Mouse (Mus musculus): Measurements from ENCODE around the gene Mfng. TPM values are rescaled to one million over a fixed set of nuclear protein-coding genes. Genes with fewer than 3 reads are reported as not detected.

The Mfng gene
- 7.6 and 8.6 TPM in 2 replicates for polyA plus RNA-seq (2012; rRNA removed)

GRCm38 (mm10) chr15:78773290-78773729 lies at the start of gene Mfng:
Mfng (minus strand) TSS chr15:78773475.

GRCm38 (mm10) chr15:78802776-78803391 lies 29.6 kb upstream of the Mfng start, which contains the start of gene Card10:
Card10 (minus strand) TSS chr15:78803042.

GRCm38 (mm10) chr15:78718290-78719250 lies 54.7 kb downstream of the Mfng start, which contains the start of gene Elfn2:
Elfn2 (minus strand) TSS chr15:78718771.

Other genes with a start within 250 kb of the Mfng start
- 58.7 and 70.4 TPM in 2 replicates for gene C1qtnf6, start 242.1 kb downstream of the Mfng start, polyA plus RNA-seq (2012; rRNA removed)
- gene Sstr3, start 228.8 kb downstream of the Mfng start, polyA plus RNA-seq (2012; rRNA removed) = 0.73 and 1.5 TPM in 2 replicates
- 87.5 and 100 TPM in 2 replicates for gene Rac2, start 200.7 kb downstream of the Mfng start, polyA plus RNA-seq (2012; rRNA removed)
- gene Cyth4, start 176.4 kb downstream of the Mfng start, polyA plus RNA-seq (2012; rRNA removed) = 15.9 and 17.1 TPM in 2 replicates
- 2.5 and 2.7 TPM in 2 replicates for gene Elfn2, start 54.7 kb downstream of the Mfng start, polyA plus RNA-seq (2012; rRNA removed)
- 45.0 and 60.9 TPM in 2 replicates for gene Card10, start 29.6 kb upstream of the Mfng start, polyA plus RNA-seq (2012; rRNA removed)
- 54.3 and 54.8 TPM in 2 replicates for gene Cdc42ep1, start 69.1 kb upstream of the Mfng start, polyA plus RNA-seq (2012; rRNA removed)
- gene Lgals2, start 82.1 kb upstream of the Mfng start, polyA plus RNA-seq (2012; rRNA removed) = 1.9 and 6.0 TPM in 2 replicates
- gene Gga1, start 103.7 kb upstream of the Mfng start, polyA plus RNA-seq (2012; rRNA removed) = 109 and 116 TPM in 2 replicates
- 0.06 TPM in 1 of 2 replicates, not detected in the other for gene Gm49510, start 126.2 kb upstream of the Mfng start, polyA plus RNA-seq (2012; rRNA removed)
- 42.6 and 48.1 TPM in 2 replicates for gene Sh3bp1, start 126.3 kb upstream of the Mfng start, polyA plus RNA-seq (2012; rRNA removed)
- gene Pdxp, start 140.4 kb upstream of the Mfng start, polyA plus RNA-seq (2012; rRNA removed) = 5.3 and 6.6 TPM in 2 replicates
- 219 and 244 TPM in 2 replicates for gene Lgals1, start 153.2 kb upstream of the Mfng start, polyA plus RNA-seq (2012; rRNA removed)
- gene Nol12, start 161.5 kb upstream of the Mfng start, polyA plus RNA-seq (2012; rRNA removed) = 15.3 and 19.0 TPM in 2 replicates
- 68.7 and 72.3 TPM in 2 replicates for gene Triobp, start 174.2 kb upstream of the Mfng start, polyA plus RNA-seq (2012; rRNA removed)